10 mouse cellular contexts compared by ENCODE assay signal in the genomic region with DNA sequence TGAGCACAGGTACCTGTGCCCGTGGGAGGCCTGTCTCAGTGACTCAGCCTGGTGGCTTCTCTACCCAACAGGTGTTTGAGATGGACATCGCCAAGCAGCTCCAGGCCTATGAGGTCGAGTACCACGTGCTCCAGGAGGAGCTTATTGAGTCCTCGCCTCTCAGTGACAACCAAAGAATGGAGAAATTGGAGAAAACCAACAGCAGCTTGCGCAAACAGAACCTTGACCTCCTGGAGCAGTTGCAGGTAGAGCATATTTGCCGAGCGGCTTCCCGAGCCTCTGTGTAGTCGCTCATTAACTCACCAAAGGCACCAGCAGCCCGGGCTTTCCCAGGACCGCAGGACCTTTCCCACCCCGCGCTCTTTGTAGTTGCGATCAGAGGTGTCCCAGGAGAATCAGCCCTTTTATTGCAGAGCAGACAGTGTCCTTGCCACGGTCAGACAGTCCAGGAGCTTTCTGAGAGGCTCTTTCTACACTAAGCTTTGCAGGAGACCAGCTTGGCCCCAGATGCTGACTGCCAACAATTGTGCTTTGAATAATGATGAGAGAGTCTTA.
DNase-seq lines count a peak whose midpoint lies in the region; ATAC-seq and TF ChIP-seq lines count a peak whose summit lies in the region.
"Had no signal": no experiment of that assay in that cellular context is flagged by ENCODE, and none has a peak within 500 bp of the region (broad histone marks: within the 10 kb centered on the region; RNA-seq: fewer than 3 reads in every experiment).

No protein-coding gene starts in this region.

- WGBS in neural tube, embryonic 13.5 days: 52% methylated on average over 16 of the region's 16 CpGs
- 56% methylated on average over 16 of the region's 16 CpGs for WGBS in neural tube, embryonic 15.5 days
- 65% methylated on average over 16 of the region's 16 CpGs for WGBS in lung, embryonic 14.5 days

- DNase-seq in kidney, adult 11 months: peak; percentile 94
- DNase-seq in lung, embryonic 14.5 days: peak; percentile 66
- DNase-seq in yolk sac, embryonic 10.5 days (ENCODE audit: low spot score): peak; percentile 93
- no peak for DNase-seq in thymus, postnatal 14 days
- no peak for DNase-seq in cerebellum, adult 9-11 months
- DNase-seq in gastrocnemius, postnatal 4 days (ENCODE audit: low spot score in 2 of 2): no peak

- H3K27me3 ChIP-seq in neural tube, embryonic 13.5 days: no peaks in the 10 kb centered on the region
- H3K27me3 ChIP-seq in neural tube, embryonic 15.5 days (replicated peaks): no peaks in the 10 kb centered on the region
- no peaks in the 10 kb centered on the region for H3K27me3 ChIP-seq in lung, embryonic 14.5 days (ENCODE audit: insufficient read depth, low read length)
- H3K27me3 ChIP-seq: embryonic facial prominence, embryonic 12.5 days; limb, embryonic 12.5 days had no signal

- peaks cover 19% of the 10 kb centered on the region; the same call in 1 of the 2 replicates for H3K36me3 ChIP-seq in neural tube, embryonic 13.5 days
- no peaks in the 10 kb centered on the region for H3K36me3 ChIP-seq in neural tube, embryonic 15.5 days
- peaks cover 66% of the 10 kb centered on the region for H3K36me3 ChIP-seq in lung, embryonic 14.5 days (ENCODE audit: insufficient read depth)

- H3K4me2 ChIP-seq in neural tube, embryonic 13.5 days: no peak overlapping the region
- H3K4me2 ChIP-seq in neural tube, embryonic 15.5 days: no peak overlapping the region
- no peak overlapping the region for H3K4me2 ChIP-seq in lung, embryonic 14.5 days
- H3K4me2 ChIP-seq: embryonic facial prominence, embryonic 12.5 days; limb, embryonic 12.5 days had no signal

- no peaks in the 10 kb centered on the region for H3K9me3 ChIP-seq in neural tube, embryonic 13.5 days
- H3K9me3 ChIP-seq in neural tube, embryonic 15.5 days (replicated peaks): no peaks in the 10 kb centered on the region
- H3K9me3 ChIP-seq in lung, embryonic 14.5 days (ENCODE audit: low read depth, low read length): no peaks in the 10 kb centered on the region
- H3K9me3 ChIP-seq: embryonic facial prominence, embryonic 12.5 days; limb, embryonic 12.5 days had no signal

- no peak overlapping the region for H3K9ac ChIP-seq in neural tube, embryonic 13.5 days
- no peak overlapping the region for H3K9ac ChIP-seq in neural tube, embryonic 15.5 days (replicated peaks)
- no peak overlapping the region for H3K9ac ChIP-seq in lung, embryonic 14.5 days
- H3K9ac ChIP-seq: embryonic facial prominence, embryonic 12.5 days; limb, embryonic 12.5 days had no signal

- no peak overlapping the region for H3K4me3 ChIP-seq in neural tube, embryonic 13.5 days
- H3K4me3 ChIP-seq in neural tube, embryonic 15.5 days (replicated peaks): no peak overlapping the region
- H3K4me3 ChIP-seq in lung, embryonic 14.5 days (ENCODE audit: low read depth, low read length): no peak overlapping the region
- H3K4me3 ChIP-seq: embryonic facial prominence, embryonic 12.5 days; limb, embryonic 12.5 days had no signal

- H3K4me1 ChIP-seq in neural tube, embryonic 13.5 days (replicated peaks): peaks cover 34% of the 10 kb centered on the region
- H3K4me1 ChIP-seq in neural tube, embryonic 15.5 days: peaks cover 8% of the 10 kb centered on the region; the same call in 1 of the 2 replicates
- H3K4me1 ChIP-seq in lung, embryonic 14.5 days (ENCODE audit: insufficient read depth): no peaks in the 10 kb centered on the region

- no peak for ATAC-seq in neural tube, embryonic 13.5 days (ENCODE audit: low read depth)
- no peak for ATAC-seq in neural tube, embryonic 15.5 days (ENCODE audit: low FRiP score)
- ATAC-seq in lung, embryonic 14.5 days (ENCODE audit: insufficient read depth): peak; percentile 79

- no peak for TF ChIP-seq CTCF in lung, embryonic 14.5 days (IDR thresholded peaks at IDR 0.05; ENCODE audit: low read depth)

- peak overlapping the region; percentile 18; the same call in 1 of the 2 replicates for H3K27ac ChIP-seq in neural tube, embryonic 13.5 days (replicated peaks)
- no peak overlapping the region for H3K27ac ChIP-seq in neural tube, embryonic 15.5 days (replicated peaks)
- peak overlapping the region; percentile 83 for H3K27ac ChIP-seq in lung, embryonic 14.5 days (ENCODE audit: low read depth)
- H3K27ac ChIP-seq: embryonic facial prominence, embryonic 12.5 days; limb, embryonic 12.5 days had no signal

Comparison
In these comparisons a context has a peak if more than half of its experiments do, and no peak if none do; other contexts are left out.
1. DNase-seq: peak in kidney, adult 11 months (single experiment), lung, embryonic 14.5 days (single experiment) and yolk sac, embryonic 10.5 days (single experiment); none in thymus, postnatal 14 days (single experiment), cerebellum, adult 9-11 months (single experiment) and gastrocnemius, postnatal 4 days (0 of 2).